Mouse (Mus musculus): ENCODE results near the gene Maml1. TPM values are rescaled to one million over a fixed set of nuclear protein-coding genes. Genes with fewer than 3 reads are reported as not detected.

Maml1 gene
- polyA plus RNA-seq, 1 experiment from 2014 or later, result 7.7 TPM

- no peaks in the 10 kb centered on the region for H3K27me3 ChIP-seq (ENCODE audit: low read depth, poor library complexity, severe bottlenecking)
- H3K9me3 ChIP-seq (replicated peaks), result no peaks in the 10 kb centered on the region
- no peak for DNase-seq (ENCODE audit: low spot score)
- H3K4me3 ChIP-seq, result no peak overlapping the region
- no peak overlapping the region for H3K27ac ChIP-seq
- H3K4me1 ChIP-seq, result peaks cover 5% of the 10 kb centered on the region; the same call in 1 of the 2 replicates
- 97% methylated on average over 2 of the region's 2 CpGs for WGBS
- H3K36me3 ChIP-seq, result peaks cover 50% of the 10 kb centered on the region
Observed at GRCm38 (mm10) chr11:50275077-50275476, 17.0 kb downstream of the Maml1 start.

DNA sequence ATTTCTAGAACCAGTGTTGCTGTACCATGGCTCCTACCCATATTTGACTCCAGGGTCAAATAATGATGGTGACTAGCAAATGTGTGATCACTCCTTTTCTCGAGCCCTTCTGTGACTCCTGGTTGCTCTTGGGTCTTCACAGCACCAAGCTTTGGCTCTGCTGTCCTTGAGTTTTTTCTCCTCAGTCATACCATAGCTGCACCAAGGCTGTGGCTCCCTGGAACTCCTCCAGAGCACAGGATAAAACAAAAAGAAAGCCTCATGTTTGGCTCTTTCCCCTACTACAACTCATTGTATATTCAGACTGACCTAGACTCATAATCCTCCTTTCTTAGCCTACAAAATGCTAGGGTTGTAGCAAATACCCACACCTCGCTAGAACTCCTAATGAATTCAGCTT lies 19.3 kb downstream of the Maml1 start:
- H3K27me3 ChIP-seq (ENCODE audit: low read depth, poor library complexity, severe bottlenecking), result no peaks in the 10 kb centered on the region
- DNase-seq (ENCODE audit: low spot score), result no peak
- peaks cover 44% of the 10 kb centered on the region for H3K36me3 ChIP-seq
- H3K4me1 ChIP-seq, result peaks cover 5% of the 10 kb centered on the region; the same call in 1 of the 2 replicates
- no peak overlapping the region for H3K4me3 ChIP-seq
- no peak overlapping the region for H3K27ac ChIP-seq
- WGBS, result 95% methylated on average over 2 of the region's 2 CpGs
- H3K9me3 ChIP-seq (replicated peaks), result no peaks in the 10 kb centered on the region

DNA sequence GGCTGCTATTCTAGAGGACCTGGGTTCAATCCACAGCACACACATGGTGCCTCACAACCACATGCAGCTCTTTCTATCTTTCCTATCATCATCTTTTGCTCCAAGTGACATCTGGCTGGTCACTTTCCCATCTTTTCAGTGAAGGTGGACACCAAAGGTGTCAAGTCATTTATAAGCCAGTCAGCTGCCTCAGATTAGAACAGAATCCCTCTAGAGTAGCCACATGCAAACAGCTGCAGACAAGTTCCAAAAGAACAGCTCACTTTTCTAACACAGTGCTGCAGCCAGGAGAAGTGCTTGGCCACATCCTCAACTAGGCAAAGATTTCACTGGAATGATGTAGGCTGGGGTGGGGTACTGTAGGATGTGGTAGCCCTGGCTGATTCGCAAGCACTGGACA lies 22.2 kb downstream of the Maml1 start:
- H3K27ac ChIP-seq, result no peak overlapping the region
- H3K9me3 ChIP-seq (replicated peaks), result no peaks in the 10 kb centered on the region
- no peaks in the 10 kb centered on the region for H3K27me3 ChIP-seq (ENCODE audit: low read depth, poor library complexity, severe bottlenecking)
- peaks cover 57% of the 10 kb centered on the region for H3K36me3 ChIP-seq
- 100% methylated on average over 1 of the region's 1 CpGs for WGBS
- H3K4me1 ChIP-seq, result peaks cover 5% of the 10 kb centered on the region; the same call in 1 of the 2 replicates
- H3K4me3 ChIP-seq, result no peak overlapping the region
- DNase-seq (ENCODE audit: low spot score), result no peak

DNA sequence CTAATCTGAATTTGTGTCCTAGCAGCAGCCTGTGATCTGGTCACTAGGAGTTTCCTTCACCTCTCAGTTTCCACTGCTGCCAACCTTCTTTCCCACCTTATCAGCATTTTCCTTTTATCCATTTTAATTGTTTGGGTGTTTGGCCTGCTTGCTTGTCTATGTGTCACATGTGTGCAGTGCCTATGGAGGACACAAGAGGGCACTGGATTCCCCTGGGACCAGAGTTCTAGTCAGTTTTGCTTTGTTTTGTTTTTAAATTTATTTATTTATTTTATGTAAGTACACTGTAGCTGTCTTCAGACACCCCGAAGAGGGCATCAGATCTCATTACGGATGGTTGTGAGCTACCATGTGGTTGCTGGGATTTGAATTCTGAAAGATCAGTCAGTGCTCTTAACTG lies 22.9 kb downstream of the Maml1 start:
- 92% methylated on average over 2 of the region's 2 CpGs for WGBS
- Histone ChIP-seq H3K27me3 (ENCODE audit: low read depth, poor library complexity, severe bottlenecking) (no peaks in the 10 kb centered on the region), H3K9me3 (replicated peaks) (no peaks in the 10 kb centered on the region), H3K27ac (no peak overlapping the region), H3K4me3 (no peak overlapping the region), H3K36me3 (peaks cover 60% of the 10 kb centered on the region), H3K4me1 (peaks cover 5% of the 10 kb centered on the region; the same call in 1 of the 2 replicates)
- DNase-seq (ENCODE audit: low spot score), result no peak

GRCm38 (mm10) chr11:50266997-50267396 lies 25.1 kb downstream of the Maml1 start:
- Histone ChIP-seq H3K4me3 (no peak overlapping the region), H3K27me3 (ENCODE audit: low read depth, poor library complexity, severe bottlenecking) (no peaks in the 10 kb centered on the region), H3K4me1 (peaks cover 5% of the 10 kb centered on the region; the same call in 1 of the 2 replicates), H3K9me3 (replicated peaks) (no peaks in the 10 kb centered on the region), H3K36me3 (peaks cover 72% of the 10 kb centered on the region), H3K27ac (no peak overlapping the region)
- no peak for DNase-seq (ENCODE audit: low spot score)
- 96% methylated on average over 3 of the region's 3 CpGs for whole genome bisulfite sequencing

- Histone ChIP-seq H3K4me3 (no peak overlapping the region), H3K4me1 (no peaks in the 10 kb centered on the region), H3K27me3 (ENCODE audit: low read depth, poor library complexity, severe bottlenecking) (no peaks in the 10 kb centered on the region), H3K27ac (no peak overlapping the region), H3K9me3 (replicated peaks) (no peaks in the 10 kb centered on the region), H3K36me3 (peaks cover 80% of the 10 kb centered on the region)
- WGBS, result 85% methylated on average over 8 of the region's 8 CpGs
- DNase-seq (ENCODE audit: low spot score), result no peak
Observed at GRCm38 (mm10) chr11:50265931-50266330, 26.2 kb downstream of the Maml1 start.

DNA sequence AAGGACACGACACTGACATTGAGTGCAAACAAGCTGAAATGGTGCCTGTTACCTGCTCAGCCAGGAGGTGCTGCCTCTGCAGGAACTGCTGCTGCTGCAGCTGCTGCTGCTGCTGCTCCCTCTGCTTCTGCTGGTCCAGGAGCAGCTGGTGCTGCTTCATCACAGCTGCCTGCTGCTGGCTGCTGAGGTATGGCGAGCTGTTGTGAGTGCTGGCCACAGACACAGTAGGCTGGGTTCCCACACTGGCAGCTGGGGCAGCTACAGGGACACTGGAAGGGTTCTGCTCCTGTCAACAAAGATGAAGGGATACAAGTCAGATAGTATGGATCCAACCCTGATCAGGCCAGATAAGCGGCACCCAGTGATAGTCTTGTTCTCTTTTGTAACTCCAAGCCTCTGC lies 28.9 kb downstream of the Maml1 start:
- Histone ChIP-seq H3K27me3 (ENCODE audit: low read depth, poor library complexity, severe bottlenecking) (no peaks in the 10 kb centered on the region), H3K4me1 (no peaks in the 10 kb centered on the region), H3K9me3 (replicated peaks) (no peaks in the 10 kb centered on the region), H3K4me3 (no peak overlapping the region), H3K27ac (no peak overlapping the region), H3K36me3 (peaks cover 97% of the 10 kb centered on the region)
- 93% methylated on average over 3 of the region's 3 CpGs for WGBS
- no peak for DNase-seq (ENCODE audit: low spot score)

DNA sequence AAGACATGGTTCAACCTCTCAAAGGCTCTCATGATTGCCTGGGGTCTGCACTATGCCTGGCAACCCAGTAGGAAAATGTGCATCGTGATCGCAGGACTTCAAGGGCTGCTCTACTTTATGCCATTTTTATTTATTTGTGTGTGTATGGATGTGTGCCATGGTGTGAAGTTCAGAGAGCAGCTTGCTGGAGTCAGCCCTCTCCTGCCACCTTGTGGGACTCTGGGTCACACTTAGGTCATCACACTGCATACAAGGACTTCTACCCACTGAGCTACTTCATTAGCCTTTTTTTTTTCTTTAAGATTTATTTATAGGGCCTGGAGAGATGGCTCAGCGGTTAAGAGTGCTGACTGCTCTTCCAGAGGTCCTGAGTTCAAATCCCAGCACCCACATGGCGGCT lies 30.1 kb downstream of the Maml1 start:
- DNase-seq (ENCODE audit: low spot score), result no peak
- H3K4me3 ChIP-seq, result no peak overlapping the region
- H3K27ac ChIP-seq, result no peak overlapping the region
- H3K9me3 ChIP-seq (replicated peaks), result no peaks in the 10 kb centered on the region
- no peaks in the 10 kb centered on the region for H3K27me3 ChIP-seq (ENCODE audit: low read depth, poor library complexity, severe bottlenecking)
- WGBS, result 97% methylated on average over 4 of the region's 4 CpGs
- no peaks in the 10 kb centered on the region for H3K4me1 ChIP-seq
- peaks cover 99% of the 10 kb centered on the region for H3K36me3 ChIP-seq

GRCm38 (mm10) chr11:50258310-50258709 lies 33.8 kb downstream of the Maml1 start:
- H3K36me3 ChIP-seq, result peaks cover 84% of the 10 kb centered on the region
- no peaks in the 10 kb centered on the region for H3K27me3 ChIP-seq (ENCODE audit: low read depth, poor library complexity, severe bottlenecking)
- H3K9me3 ChIP-seq (replicated peaks), result no peaks in the 10 kb centered on the region
- peaks cover 2% of the 10 kb centered on the region for H3K4me1 ChIP-seq
- no peak for DNase-seq (ENCODE audit: low spot score)
- H3K4me3 ChIP-seq, result no peak overlapping the region
- no peak overlapping the region for H3K27ac ChIP-seq
- 86% methylated on average over 7 of the region's 7 CpGs for WGBS

- peaks cover 67% of the 10 kb centered on the region for H3K36me3 ChIP-seq
- H3K4me1 ChIP-seq, result peaks cover 16% of the 10 kb centered on the region
- DNase-seq (ENCODE audit: low spot score), result no peak
Observed at GRCm38 (mm10) chr11:50256615-50257014, 35.5 kb downstream of the Maml1 start.

DNA sequence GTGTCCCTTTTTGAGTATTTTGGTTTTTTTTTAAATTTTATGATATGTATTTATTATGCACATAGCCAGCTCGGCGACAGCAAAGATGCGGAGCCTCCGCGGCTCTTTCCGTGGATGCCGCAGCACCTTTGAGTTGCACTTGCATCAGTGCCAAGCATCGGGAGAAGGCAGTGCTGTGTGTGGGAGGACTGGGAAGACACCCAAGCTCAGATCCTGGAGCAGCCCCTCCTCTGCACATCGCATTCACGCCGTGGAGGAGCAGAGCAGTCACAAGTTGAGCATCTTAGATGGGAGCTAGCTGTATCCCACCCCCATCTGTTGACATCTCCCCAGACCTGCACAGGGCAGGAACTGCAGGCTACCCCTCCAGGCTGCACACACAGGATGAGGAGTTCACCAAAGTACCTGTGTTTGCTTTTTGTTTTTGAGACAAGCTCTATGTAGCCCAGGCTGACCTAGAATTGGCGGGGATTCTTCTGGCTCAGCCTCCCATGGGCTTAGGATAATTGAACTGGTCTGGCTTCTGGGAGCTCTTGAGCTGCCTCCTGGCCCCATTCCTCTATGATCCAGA lies 38.0 kb downstream of the Maml1 start:
- Histone ChIP-seq H3K27ac (no peak overlapping the region), H3K27me3 (ENCODE audit: low read depth, poor library complexity, severe bottlenecking) (no peaks in the 10 kb centered on the region), H3K36me3 (peaks cover 42% of the 10 kb centered on the region), H3K4me3 (no peak overlapping the region), H3K9me3 (replicated peaks) (no peaks in the 10 kb centered on the region), H3K4me1 (peaks cover 16% of the 10 kb centered on the region)
- 81% methylated on average over 12 of the region's 12 CpGs for WGBS
- no peak for DNase-seq (ENCODE audit: low spot score)

More at GRCm38 (mm10) chr11:50256615-50257014, 35.5 kb downstream of the Maml1 start:
- 92% methylated on average over 7 of the region's 7 CpGs for WGBS
- Histone ChIP-seq H3K27ac (no peak overlapping the region), H3K27me3 (ENCODE audit: low read depth, poor library complexity, severe bottlenecking) (no peaks in the 10 kb centered on the region), H3K4me3 (no peak overlapping the region), H3K9me3 (replicated peaks) (no peaks in the 10 kb centered on the region)

- Histone ChIP-seq H3K27me3 (ENCODE audit: low read depth, poor library complexity, severe bottlenecking) (no peaks in the 10 kb centered on the region), H3K4me3 (no peak overlapping the region), H3K9me3 (replicated peaks) (no peaks in the 10 kb centered on the region), H3K4me1 (peaks cover 16% of the 10 kb centered on the region), H3K27ac (no peak overlapping the region), H3K36me3 (peaks cover 35% of the 10 kb centered on the region)
- DNase-seq (ENCODE audit: low spot score), result no peak
- 75% methylated on average over 1 of the region's 1 CpGs for WGBS
Observed at GRCm38 (mm10) chr11:50253393-50253792, 38.7 kb downstream of the Maml1 start.

DNA sequence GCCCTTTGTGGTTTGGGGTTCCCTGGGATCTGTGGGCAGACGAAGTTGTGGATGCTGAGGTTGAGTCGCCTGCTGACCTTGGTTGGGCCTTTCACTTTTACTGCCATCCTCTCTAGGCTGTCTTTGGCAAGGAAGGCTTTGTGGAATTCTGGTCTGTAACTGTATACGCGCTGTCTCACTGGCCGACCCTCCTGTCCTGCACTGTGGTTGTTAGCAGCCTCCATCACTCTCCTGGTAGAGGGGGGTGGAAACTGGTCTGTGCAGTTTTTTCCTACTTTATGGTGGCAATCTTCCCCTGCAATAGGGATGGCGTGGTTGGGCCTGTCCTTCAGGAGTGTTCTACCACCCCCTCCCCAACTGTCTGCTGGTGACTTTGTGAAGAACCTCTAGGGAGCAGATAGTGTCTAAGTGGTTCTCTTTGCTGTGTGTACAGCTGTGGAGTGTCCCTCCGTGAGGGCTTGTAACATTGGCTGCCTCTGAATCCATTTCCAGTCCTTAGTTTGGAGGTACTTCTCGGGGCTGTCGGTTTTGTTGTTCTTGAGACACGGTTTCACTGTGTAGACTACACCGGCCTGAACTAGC lies 39.3 kb downstream of the Maml1 start:
- Histone ChIP-seq H3K27ac (peak overlapping the region; percentile 72), H3K4me3 (no peak overlapping the region), H3K4me1 (peaks cover 16% of the 10 kb centered on the region), H3K27me3 (ENCODE audit: low read depth, poor library complexity, severe bottlenecking) (no peaks in the 10 kb centered on the region), H3K36me3 (peaks cover 28% of the 10 kb centered on the region), H3K9me3 (replicated peaks) (no peaks in the 10 kb centered on the region)
- WGBS, result 58% methylated on average over 11 of the region's 11 CpGs
- no peak for DNase-seq (ENCODE audit: low spot score)

Data from limb, embryonic 10.5 days (tissue).